Mouse (Mus musculus) ES-Bruce4 (cell line): ENCODE measurements around the gene Ablim2. TPM values are rescaled to one million over a fixed set of nuclear protein-coding genes. Genes with fewer than 3 reads are reported as not detected.

Experiments
- H3K27ac ChIP-seq: 2 replicates; pipeline ENCODE4 v1.5.1; 2012; ENCODE audit warnings: low read length, inconsistent platforms; ENCODE audit not compliant: insufficient read depth
- H3K27me3 ChIP-seq: 2 replicates; pipeline ENCODE4 v1.6.1; 2012; ENCODE audit warnings: mild to moderate bottlenecking, low read length, inconsistent platforms; ENCODE audit not compliant: control insufficient read depth, poor library complexity, insufficient read depth, severe bottlenecking
- H3K36me3 ChIP-seq: 2 replicates; pipeline ENCODE4 v1.6.1; 2012; ENCODE audit warnings: inconsistent platforms, mild to moderate bottlenecking, low read length, moderate library complexity; ENCODE audit not compliant: control insufficient read depth, poor library complexity, insufficient read depth, severe bottlenecking
- H3K4me1 ChIP-seq: one replicate; pipeline ENCODE4 v1.8.1; 2011; ENCODE audit warnings: low read length; ENCODE audit not compliant: control insufficient read depth, insufficient read depth
- H3K4me3 ChIP-seq: 2 replicates; pipeline ENCODE4 v1.5.1; 2011; ENCODE audit warnings: low read depth, mild to moderate bottlenecking, low read length
- H3K9ac ChIP-seq: 2 replicates; pipeline ENCODE4 v1.6.1; 2012; ENCODE audit warnings: low read depth, mild to moderate bottlenecking, inconsistent platforms; ENCODE audit not compliant: poor library complexity, severe bottlenecking
- H3K9me3 ChIP-seq: replicated peaks from 2 replicates; pipeline ENCODE4 v1.6.1; 2012; ENCODE audit warnings: mild to moderate bottlenecking, low read length, inconsistent platforms; ENCODE audit not compliant: control insufficient read depth, poor library complexity, insufficient read depth, severe bottlenecking
- CTCF ChIP-seq: IDR thresholded peaks from one replicate; pipeline ENCODE4 v1.8.1; 2011; ENCODE audit warnings: low read depth, low read length
- EP300 ChIP-seq: IDR thresholded peaks from 2 replicates; pipeline ENCODE4 v1.6.1; 2011; ENCODE audit warnings: low read depth, low read length; ENCODE audit not compliant: insufficient read depth
- POLR2A ChIP-seq: IDR thresholded peaks from one replicate; pipeline ENCODE4 v1.8.1; 2011; ENCODE audit warnings: low read length; ENCODE audit not compliant: insufficient read depth
- polyA plus RNA-seq: library from polyadenylated mRNA; stranded (reverse); fragments of >200 nt; gene quantifications from 2 replicates; pipeline ENCODE4 v1.2.4, GENCODE M21; 2011; ENCODE audit warnings: low read depth; ENCODE audit not compliant: missing spikeins, insufficient read depth, insufficient read length

Ablim2 gene
- polyA plus RNA-seq, 1 experiment, result 6.1 TPM

GRCm38 (mm10) chr5:35781116-35781515 lies 23.4 kb downstream of the Ablim2 start:
- Histone ChIP-seq H3K9me3 (peaks cover 6% of the 10 kb centered on the region; the same call in 1 of the 2 replicates), H3K27me3 (no peaks in the 10 kb centered on the region), H3K4me3 (no peak overlapping the region), H3K36me3 (no peaks in the 10 kb centered on the region), H3K9ac (no peak overlapping the region), H3K4me1 (peaks cover 6% of the 10 kb centered on the region), H3K27ac (peak overlapping the region; percentile 43; the same call in 1 of the 2 replicates)
- no peak for TF ChIP-seq POLR2A
- TF ChIP-seq CTCF, result no peak
- TF ChIP-seq EP300, result no peak

GRCm38 (mm10) chr5:35782648-35783180 lies 25.0 kb downstream of the Ablim2 start:
- Histone ChIP-seq H3K9me3 (peaks cover 6% of the 10 kb centered on the region; the same call in 1 of the 2 replicates), H3K36me3 (no peaks in the 10 kb centered on the region), H3K27me3 (no peaks in the 10 kb centered on the region), H3K4me1 (peaks cover 6% of the 10 kb centered on the region), H3K27ac (peak overlapping the region; percentile 59), H3K9ac (no peak overlapping the region), H3K4me3 (no peak overlapping the region)
- TF ChIP-seq EP300, result 0 out of 2 replicates have a peak, but pooled peaks have one; percentile 28
- no peak for TF ChIP-seq CTCF

- TF ChIP-seq CTCF, result no peak
- TF ChIP-seq EP300, result peak; percentile 78; the same call in 1 of the 2 replicates
- Histone ChIP-seq H3K9ac (no peak overlapping the region), H3K36me3 (no peaks in the 10 kb centered on the region), H3K4me1 (peaks cover 6% of the 10 kb centered on the region), H3K9me3 (peaks cover 6% of the 10 kb centered on the region; the same call in 1 of the 2 replicates), H3K27me3 (no peaks in the 10 kb centered on the region), H3K4me3 (no peak overlapping the region), H3K27ac (no peak overlapping the region)
These were observed 28.2 kb downstream of the Ablim2 start for GRCm38 (mm10) chr5:35785853-35786252.

GRCm38 (mm10) chr5:35787847-35788246 lies 30.2 kb downstream of the Ablim2 start:
- no peaks in the 10 kb centered on the region for H3K36me3 ChIP-seq
- H3K4me3 ChIP-seq, result no peak overlapping the region
- no peak for TF ChIP-seq CTCF
- TF ChIP-seq EP300, result no peak
- no peak overlapping the region for H3K9ac ChIP-seq
- H3K9me3 ChIP-seq, result no peaks in the 10 kb centered on the region
- peaks cover 6% of the 10 kb centered on the region for H3K4me1 ChIP-seq
- H3K27ac ChIP-seq, result no peak overlapping the region
- no peaks in the 10 kb centered on the region for H3K27me3 ChIP-seq

GRCm38 (mm10) chr5:35788719-35789118 lies 31.0 kb downstream of the Ablim2 start:
- H3K9me3 ChIP-seq, result no peaks in the 10 kb centered on the region
- no peak overlapping the region for H3K27ac ChIP-seq
- H3K4me1 ChIP-seq, result peaks cover 4% of the 10 kb centered on the region
- no peak overlapping the region for H3K4me3 ChIP-seq
- no peaks in the 10 kb centered on the region for H3K27me3 ChIP-seq
- TF ChIP-seq POLR2A (no peak), EP300 (no peak), CTCF (no peak)
- H3K36me3 ChIP-seq, result no peaks in the 10 kb centered on the region
- no peak overlapping the region for H3K9ac ChIP-seq

GRCm38 (mm10) chr5:35789697-35790096 lies 32.0 kb downstream of the Ablim2 start:
- H3K27me3 ChIP-seq, result no peaks in the 10 kb centered on the region
- H3K36me3 ChIP-seq, result no peaks in the 10 kb centered on the region
- H3K4me1 ChIP-seq, result peaks cover 2% of the 10 kb centered on the region
- no peak overlapping the region for H3K27ac ChIP-seq
- no peak overlapping the region for H3K9ac ChIP-seq
- H3K9me3 ChIP-seq, result no peaks in the 10 kb centered on the region
- TF ChIP-seq EP300 (no peak), POLR2A (no peak), CTCF (no peak)
- H3K4me3 ChIP-seq, result no peak overlapping the region
